Mouse (Mus musculus) MEL (cell line): ENCODE data around the gene Btg3. TPM values are rescaled to one million over a fixed set of nuclear protein-coding genes. Genes with fewer than 3 reads are reported as not detected.

Source experiments
- DNase-seq: peaks from one replicate; pipeline ENCODE4 v3.0.0; 2011; ENCODE audit warnings: low read depth, low spot score
- H3K27ac ChIP-seq: 2 replicates; pipeline ENCODE4 v1.5.1; 2012; ENCODE audit warnings: low read depth, mild to moderate bottlenecking, control low read depth, low read length, moderate library complexity; ENCODE audit not compliant: control insufficient read depth
- H3K27me3 ChIP-seq, 2 experiments: fragments of 150-350 bp in 1 of 2; sonication (generic) in 1 of 2; 2 replicates each; pipeline ENCODE4 v1.6.1; 2012; ENCODE audit warnings: low read length in 2 of 2, mild to moderate bottlenecking in 2 of 2, improper control_type of control experiment in 1 of 2, moderate library complexity in 1 of 2; ENCODE audit not compliant: insufficient read depth in 2 of 2, control insufficient read depth in 1 of 2
- H3K36me3 ChIP-seq, 2 experiments: 2 replicates each; pipeline ENCODE4 v1.6.1; 2012 to 2014; ENCODE audit warnings: low read length in 2 of 2, improper control_type of control experiment in 1 of 2, inconsistent platforms in 1 of 2, mild to moderate bottlenecking in 1 of 2; ENCODE audit not compliant: insufficient read depth in 2 of 2, control insufficient read depth in 1 of 2
- H3K4me1 ChIP-seq, 2 experiments: fragments of 150-350 bp in 1 of 2; sonication (generic) in 1 of 2; 2 replicates each; pipeline ENCODE4 v1.6.1; 2012; ENCODE audit warnings: low read length in 2 of 2, improper control_type of control experiment in 1 of 2, mild to moderate bottlenecking in 1 of 2; ENCODE audit not compliant: insufficient read depth in 2 of 2, control insufficient read depth in 1 of 2
- H3K4me3 ChIP-seq, 2 experiments: fragments of 150-350 bp in 1 of 2; sonication (generic) in 1 of 2; 2 replicates each; pipeline ENCODE4 v1.5.1; 2012; ENCODE audit warnings: low read depth in 2 of 2, low read length in 2 of 2, mild to moderate bottlenecking in 2 of 2, moderate library complexity in 2 of 2, control low read depth in 1 of 2, improper control_type of control experiment in 1 of 2; ENCODE audit not compliant: control insufficient read depth in 1 of 2, insufficient read depth in 1 of 2
- H3K79me2 ChIP-seq: 2 replicates; pipeline ENCODE4 v1.6.1; 2012; ENCODE audit warnings: mild to moderate bottlenecking, low read length, moderate library complexity; ENCODE audit not compliant: control insufficient read depth, poor library complexity, insufficient read depth
- H3K9ac ChIP-seq: 2 replicates; pipeline ENCODE4 v1.6.1; 2012; ENCODE audit warnings: low read depth, mild to moderate bottlenecking, control low read depth, low read length, moderate library complexity; ENCODE audit not compliant: control insufficient read depth, poor library complexity, severe bottlenecking
- H3K9me3 ChIP-seq: fragments of 150-350 bp; sonication (generic); replicated peaks from 2 replicates; pipeline ENCODE4 v1.6.1; 2012; ENCODE audit warnings: mild to moderate bottlenecking, low read length, improper control_type of control experiment, moderate library complexity; ENCODE audit not compliant: insufficient read depth
- CHD2 ChIP-seq: IDR thresholded peaks from 2 replicates; pipeline ENCODE4 v1.6.1; 2011; ENCODE audit warnings: low read length, improper control_type of control experiment
- CTCF ChIP-seq, 3 experiments: IDR thresholded peaks in 2 of 3; conservative IDR thresholded peaks in 1 of 3; 2 replicates each; pipeline ENCODE4 v1.5.1; 2011 to 2012; ENCODE audit warnings: low read length in 3 of 3, low read depth in 2 of 3, mild to moderate bottlenecking in 2 of 3, improper control_type of control experiment in 1 of 3, inconsistent platforms in 1 of 3, mixed read lengths in 1 of 3, moderate library complexity in 1 of 3; ENCODE audit not compliant: control insufficient read depth in 1 of 3, insufficient read depth in 1 of 3, poor library complexity in 1 of 3, severe bottlenecking in 1 of 3
- GABPA ChIP-seq: IDR thresholded peaks from 2 replicates; pipeline ENCODE4 v1.6.1; 2012; ENCODE audit warnings: low read depth, mild to moderate bottlenecking, inconsistent platforms, low read length, improper control_type of control experiment, moderate library complexity
- KAT2A ChIP-seq: conservative IDR thresholded peaks from 2 replicates; pipeline ENCODE4 v1.6.1; 2012; ENCODE audit warnings: low read depth, low read length, improper control_type of control experiment, inconsistent platforms
- MAX ChIP-seq: IDR thresholded peaks from 2 replicates; pipeline ENCODE4 v1.6.1; 2011; ENCODE audit warnings: low read length, improper control_type of control experiment
- MAZ ChIP-seq: IDR thresholded peaks from 2 replicates; pipeline ENCODE4 v1.6.1; 2012; ENCODE audit warnings: low read depth, mild to moderate bottlenecking, inconsistent platforms, low read length, improper control_type of control experiment
- MXI1 ChIP-seq: IDR thresholded peaks from 2 replicates; pipeline ENCODE4 v1.6.1; 2011; ENCODE audit warnings: mild to moderate bottlenecking, low read depth, low read length, improper control_type of control experiment
- MYB ChIP-seq: IDR thresholded peaks from 2 replicates; pipeline ENCODE4 v1.6.1; 2011; ENCODE audit warnings: mild to moderate bottlenecking, low read depth, low read length, improper control_type of control experiment
- MYC ChIP-seq: IDR thresholded peaks from 2 replicates; pipeline ENCODE4 v1.6.1; 2011; ENCODE audit warnings: low read depth, mild to moderate bottlenecking, low read length, improper control_type of control experiment, moderate library complexity
- NRF1 ChIP-seq: IDR thresholded peaks from 2 replicates; pipeline ENCODE4 v1.6.1; 2014; ENCODE audit warnings: low read depth, mild to moderate bottlenecking, inconsistent platforms, low read length, improper control_type of control experiment, moderate library complexity; ENCODE audit not compliant: poor library complexity, insufficient read depth, severe bottlenecking
- POLR2AphosphoS5 ChIP-seq: IDR thresholded peaks from 2 replicates; pipeline ENCODE4 v1.6.1; 2012; ENCODE audit warnings: low read depth, borderline replicate concordance, mild to moderate bottlenecking, inconsistent platforms, low read length, moderate library complexity, mixed read lengths
- SIN3A ChIP-seq: IDR thresholded peaks from 2 replicates; pipeline ENCODE4 v1.6.1; 2012; ENCODE audit warnings: low read length, improper control_type of control experiment, inconsistent platforms
- SMC3 ChIP-seq: IDR thresholded peaks from 2 replicates; pipeline ENCODE4 v1.6.1; 2011; ENCODE audit warnings: low read depth, low read length, improper control_type of control experiment
- TAL1 ChIP-seq: IDR thresholded peaks from 2 replicates; pipeline ENCODE4 v1.6.1; 2012; ENCODE audit warnings: mild to moderate bottlenecking, inconsistent platforms, low read length, moderate library complexity, mixed read lengths
- TCF12 ChIP-seq: IDR thresholded peaks from 2 replicates; pipeline ENCODE4 v1.6.1; 2014; ENCODE audit warnings: low read depth, mild to moderate bottlenecking, inconsistent platforms, low read length, improper control_type of control experiment, moderate library complexity
- UBTF ChIP-seq: IDR thresholded peaks from 2 replicates; pipeline ENCODE4 v1.6.1; 2012; ENCODE audit warnings: low read depth, mild to moderate bottlenecking, inconsistent platforms, low read length, improper control_type of control experiment, moderate library complexity, borderline replicate concordance; ENCODE audit not compliant: insufficient read depth
- USF1 ChIP-seq: IDR thresholded peaks from 2 replicates; pipeline ENCODE4 v1.6.1; 2014; ENCODE audit warnings: low read depth, mild to moderate bottlenecking, inconsistent platforms, low read length, improper control_type of control experiment, moderate library complexity
- USF2 ChIP-seq, 2 experiments: IDR thresholded peaks; 2 replicates each; pipeline ENCODE4 v1.6.1; 2011 to 2012; ENCODE audit warnings: improper control_type of control experiment in 2 of 2, low read length in 2 of 2, borderline replicate concordance in 1 of 2, inconsistent platforms in 1 of 2, low read depth in 1 of 2, mild to moderate bottlenecking in 1 of 2; ENCODE audit not compliant: insufficient read depth in 1 of 2
- ZC3H11A ChIP-seq: IDR thresholded peaks from 2 replicates; pipeline ENCODE4 v1.6.1; 2012; ENCODE audit warnings: low read depth, mild to moderate bottlenecking, inconsistent platforms, low read length, improper control_type of control experiment
- ZNF384 ChIP-seq: IDR thresholded peaks from 2 replicates; pipeline ENCODE4 v1.6.1; 2012; ENCODE audit warnings: low read depth, mild to moderate bottlenecking, inconsistent platforms, low read length, improper control_type of control experiment
- polyA plus RNA-seq, 2 experiments: library from polyadenylated mRNA; stranded (reverse) in 1 of 2; unstranded in 1 of 2; fragments of >175 nt in 1 of 2; fragments of >200 nt in 1 of 2; gene quantifications; 2 replicates each; pipeline versions ENCODE4 v1.2.1 to v1.2.4; 2012; ENCODE audit warnings: low replicate concordance in 2 of 2, low read depth in 1 of 2; ENCODE audit not compliant: insufficient read length in 2 of 2, insufficient read depth in 1 of 2, missing spikeins in 1 of 2
- total RNA-seq: library from RNA; depleted of rRNA; stranded (reverse); fragments of 300-350 nt; gene quantifications from 2 replicates; pipeline ENCODE4 v1.2.3, GENCODE M21; 2012

Btg3 gene
- total and polyA plus RNA-seq, 3 experiments, result 8.5 to 17.5 TPM; not detected in 1

DNA sequence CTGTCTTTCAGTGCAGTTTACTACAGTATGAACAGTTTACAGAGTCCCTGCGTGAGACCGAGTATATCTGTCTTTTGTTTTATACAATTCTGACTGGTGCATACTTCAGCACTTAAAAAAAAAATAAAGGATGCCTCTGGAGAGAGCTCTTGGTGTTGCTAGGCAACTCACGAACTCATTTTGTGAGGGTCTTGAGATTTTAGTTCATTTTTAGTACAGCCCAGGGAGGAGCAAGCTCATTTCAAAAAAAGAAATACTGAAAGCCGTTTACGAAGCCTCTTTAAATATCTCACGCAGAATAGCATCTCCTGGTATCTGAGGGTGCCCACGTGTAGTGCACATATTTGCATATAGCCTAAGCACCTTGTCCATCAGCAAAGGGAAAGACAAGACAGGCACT, 54.9 kb downstream of the Btg3 start:
- no peaks in the 10 kb centered on the region for H3K79me2 ChIP-seq
- H3K27me3 ChIP-seq, result no peaks in the 10 kb centered on the region
- no peaks in the 10 kb centered on the region for H3K9me3 ChIP-seq
- peaks cover 0 to 2% of the 10 kb centered on the region in 2 experiments; a peak in 1 of 4 replicates for H3K36me3 ChIP-seq
- TF ChIP-seq SIN3A (no peak), CHD2 (no peak)
- H3K4me3 ChIP-seq, result no peak overlapping the region
- no peak for DNase-seq
- H3K27ac ChIP-seq, result no peak overlapping the region
- H3K9ac ChIP-seq, result no peak overlapping the region
- H3K4me1 ChIP-seq, result peaks cover 0 to 2% of the 10 kb centered on the region in 2 experiments; a peak in 1 of 4 replicates

DNA sequence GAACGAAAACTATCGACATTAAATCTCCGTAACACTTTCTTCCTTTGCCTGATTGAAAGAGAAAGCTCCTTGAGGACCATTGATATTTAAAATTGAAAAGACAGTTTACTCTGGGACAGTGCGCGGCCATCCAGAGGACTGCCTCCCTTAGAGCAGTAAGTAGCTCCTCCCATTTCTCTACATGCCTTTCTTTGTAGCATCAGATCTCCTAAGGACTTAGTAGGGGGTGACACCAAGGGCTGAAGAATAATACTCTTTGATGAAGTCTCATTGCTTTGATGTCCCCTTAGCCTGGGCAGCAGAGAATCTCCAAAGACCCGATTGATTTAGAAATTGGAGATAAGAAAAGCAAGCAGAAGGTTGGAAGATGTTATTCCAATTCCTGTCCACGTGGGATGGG, 55.4 kb downstream of the Btg3 start:
- no peak for DNase-seq

DNA sequence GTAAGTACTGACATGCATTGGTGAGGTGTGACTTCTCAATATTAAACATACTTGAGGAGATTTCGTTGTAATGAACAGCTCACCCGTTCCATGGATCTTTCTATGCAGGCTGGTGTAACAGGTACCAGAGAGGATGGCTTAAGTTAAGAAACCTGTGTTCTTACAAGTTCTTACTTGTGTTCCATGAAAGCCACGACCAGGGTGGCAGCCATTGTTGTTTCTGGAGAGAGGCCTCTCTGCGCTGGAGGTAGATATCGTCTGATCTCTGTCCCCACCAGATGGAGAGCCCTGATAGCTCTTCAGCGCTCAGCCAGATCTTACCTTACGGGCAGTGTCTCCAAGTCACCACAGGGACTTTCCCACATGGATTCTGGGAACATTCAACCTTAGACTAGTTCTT, 57.3 kb downstream of the Btg3 start:
- Histone ChIP-seq H3K9ac (no peak overlapping the region), H3K27ac (no peak overlapping the region)
- TF ChIP-seq ZNF384 (no peak), MAZ (no peak), KAT2A (no peak), USF1 (no peak), TCF12 (no peak)
- TF ChIP-seq, all 39 proteins: peak for 0
- DNase-seq, result no peak
- Histone ChIP-seq H3K36me3 (peaks cover 0 to 2% of the 10 kb centered on the region in 2 experiments; a peak in 1 of 4 replicates), H3K4me3 (no peak overlapping the region), H3K27me3 (no peaks in the 10 kb centered on the region), H3K4me1 (peaks cover 0 to 2% of the 10 kb centered on the region in 2 experiments; a peak in 1 of 4 replicates), H3K9me3 (no peaks in the 10 kb centered on the region), H3K79me2 (no peaks in the 10 kb centered on the region)

More for the DNA sequence above, 55.4 kb downstream of the Btg3 start:
- no peaks in the 10 kb centered on the region for H3K27me3 ChIP-seq
- no peaks in the 10 kb centered on the region for H3K9me3 ChIP-seq
- peaks cover 0 to 2% of the 10 kb centered on the region in 2 experiments; a peak in 1 of 4 replicates for H3K36me3 ChIP-seq
- H3K27ac ChIP-seq, result no peak overlapping the region
- TF ChIP-seq UBTF, result no peak
- TF ChIP-seq MAX, result no peak
- no peak for TF ChIP-seq MXI1
- no peak for TF ChIP-seq NRF1
- TF ChIP-seq CTCF (IDR thresholded peaks at IDR 0.05 in 2 of 3, conservative IDR thresholded peaks at IDR 0.05 in 1 of 3; ENCODE audit: control insufficient read depth in 1 of 3, insufficient read depth in 1 of 3, low read depth in 2 of 3, low read length in 3 of 3, poor library complexity in 1 of 3, severe bottlenecking in 1 of 3), result no peak
- TF ChIP-seq GABPA, result no peak
- TF ChIP-seq MYC, result no peak
- no peak for TF ChIP-seq POLR2AphosphoS5
- TF ChIP-seq SMC3, result no peak
- no peak for TF ChIP-seq USF2 (IDR thresholded peaks at IDR 0.05; ENCODE audit: borderline replicate concordance in 1 of 2, insufficient read depth in 1 of 2, low read depth in 1 of 2, low read length in 2 of 2)
- TF ChIP-seq ZC3H11A, result no peak
- no peak for TF ChIP-seq CHD2
- TF ChIP-seq TCF12, result no peak
- TF ChIP-seq TAL1, result no peak
- TF ChIP-seq USF1, result no peak
- TF ChIP-seq MYB, result no peak
- TF ChIP-seq, all 39 proteins: peak for 0
- peaks cover 0 to 2% of the 10 kb centered on the region in 2 experiments; a peak in 1 of 4 replicates for H3K4me1 ChIP-seq
- H3K79me2 ChIP-seq, result no peaks in the 10 kb centered on the region
- H3K9ac ChIP-seq, result no peak overlapping the region
- H3K4me3 ChIP-seq, result no peak overlapping the region
